Comparison of ENCODE assay signal across 16 mouse cellular contexts in genomic region chr3:51590207-51590892, GRCm38 (mm10). TPM values are rescaled to one million over a fixed set of nuclear protein-coding genes. Genes with fewer than 3 reads are reported as not detected.
DNase-seq lines count a peak whose midpoint lies in the region; ATAC-seq and TF ChIP-seq lines count a peak whose summit lies in the region.
"Had no signal": no experiment of that assay in that cellular context is flagged by ENCODE, and none has a peak within 500 bp of the region (broad histone marks: within the 10 kb centered on the region; RNA-seq: fewer than 3 reads in every experiment).

No protein-coding gene starts in this region.

- peak; percentile 89 for ATAC-seq in forebrain, embryonic 16.5 days
- peak; percentile 96 for ATAC-seq in midbrain, embryonic 13.5 days
- ATAC-seq in granulocyte monocyte progenitor cell, adult 5-6 weeks (replicated peaks; ENCODE audit: poor library complexity, severe bottlenecking), result no peak

- no peak overlapping the region for H3K4me3 ChIP-seq in forebrain, embryonic 16.5 days (replicated peaks; ENCODE audit: low read length)
- H3K4me3 ChIP-seq in midbrain, embryonic 13.5 days (replicated peaks), result peak overlapping the region; percentile 18
- H3K4me3 ChIP-seq: embryonic facial prominence, embryonic 13.5 days; megakaryocyte, embryonic 14.5 days had no signal

- H3K4me1 ChIP-seq in forebrain, embryonic 16.5 days (replicated peaks; ENCODE audit: control insufficient read depth, insufficient read depth, low read length), result 0 out of 2 replicates have a peak, but pooled peaks cover 2% of the 10 kb centered on the region
- peaks cover 14% of the 10 kb centered on the region for H3K4me1 ChIP-seq in midbrain, embryonic 13.5 days (replicated peaks)
- H3K4me1 ChIP-seq: embryonic facial prominence, embryonic 13.5 days had no signal

- H3K27ac ChIP-seq in forebrain, embryonic 16.5 days (ENCODE audit: low read length), result peak overlapping the region; percentile 2; the same call in 1 of the 2 replicates
- H3K27ac ChIP-seq in midbrain, embryonic 13.5 days, result peak overlapping the region; percentile 81
- H3K27ac ChIP-seq: embryonic facial prominence, embryonic 13.5 days; liver, embryonic 14.5 days had no signal

- H3K9me3 ChIP-seq in forebrain, embryonic 16.5 days (ENCODE audit: control insufficient read depth, low read length), result no peaks in the 10 kb centered on the region
- no peaks in the 10 kb centered on the region for H3K9me3 ChIP-seq in midbrain, embryonic 13.5 days
- H3K9me3 ChIP-seq: embryonic facial prominence, embryonic 13.5 days; G1E had no signal

- peak; percentile 82 for DNase-seq in ES-CJ7 (ENCODE audit: low read depth, low spot score)
- DNase-seq in brain, embryonic 14.5 days (ENCODE audit: low read depth), result peak; percentile 94
- DNase-seq in left cerebral cortex, adult 18-20 months (ENCODE audit: low spot score in 2 of 2), result no peak
- no peak for DNase-seq in urinary bladder, postnatal 25 days (ENCODE audit: low spot score)
- no peak for DNase-seq in urinary bladder, adult 18-20 months (ENCODE audit: low spot score in 2 of 2)
- DNase-seq: cerebellum, adult 11 months; gastrocnemius, postnatal 10 days; heart, postnatal 4 days; kidney, postnatal 36 days had no signal

- no peaks in the 10 kb centered on the region for H3K36me3 ChIP-seq in forebrain, embryonic 16.5 days (ENCODE audit: control insufficient read depth, insufficient read depth)
- no peaks in the 10 kb centered on the region for H3K36me3 ChIP-seq in midbrain, embryonic 13.5 days
- H3K36me3 ChIP-seq: embryonic facial prominence, embryonic 13.5 days; G1E had no signal

- no peaks in the 10 kb centered on the region for H3K27me3 ChIP-seq in forebrain, embryonic 16.5 days (replicated peaks; ENCODE audit: control insufficient read depth, insufficient read depth, low read length)
- H3K27me3 ChIP-seq in midbrain, embryonic 13.5 days, result no peaks in the 10 kb centered on the region
- H3K27me3 ChIP-seq: embryonic facial prominence, embryonic 13.5 days; megakaryocyte, embryonic 14.5 days had no signal

- no peak for TF ChIP-seq POLR2A in brain, embryonic 14.5 days (IDR thresholded peaks at IDR 0.05; ENCODE audit: borderline replicate concordance, extremely low read depth, insufficient read depth, insufficient read length, poor library complexity, severe bottlenecking)

- no peak overlapping the region for H3K9ac ChIP-seq in forebrain, embryonic 16.5 days (replicated peaks; ENCODE audit: low read depth, low read length)
- H3K9ac ChIP-seq in midbrain, embryonic 13.5 days (replicated peaks), result 0 out of 2 replicates have a peak overlapping the region, but pooled peaks have one; percentile 8
- H3K9ac ChIP-seq: embryonic facial prominence, embryonic 13.5 days; liver, embryonic 14.5 days had no signal

- no peak for TF ChIP-seq CTCF in brain, embryonic 14.5 days (IDR thresholded peaks at IDR 0.05; ENCODE audit: borderline replicate concordance, extremely low read depth, insufficient read depth, insufficient read length)

- peak overlapping the region; percentile 32 for H3K4me2 ChIP-seq in forebrain, embryonic 16.5 days (ENCODE audit: low read length)
- peak overlapping the region; percentile 42 for H3K4me2 ChIP-seq in midbrain, embryonic 13.5 days (replicated peaks)
- H3K4me2 ChIP-seq: embryonic facial prominence, embryonic 13.5 days had no signal

- WGBS in forebrain, embryonic 16.5 days, result 16% methylated on average over 15 of the region's 15 CpGs
- WGBS in midbrain, embryonic 13.5 days, result 22% methylated on average over 15 of the region's 15 CpGs

RNA-seq across cellular contexts. Expression of gene Setd7, which starts 29.7 kb away (rescaled TPM):
- 15.3 and 15.7 TPM in 2 replicates for polyA plus RNA-seq in brain, embryonic 14.5 days (2012; rRNA removed)
- polyA plus RNA-seq in forebrain, embryonic 16.5 days (2015; fragmentation: Nextera tagmentation; extraction: Ambion mirVana), result 4.2 and 4.5 TPM in 2 replicates
- 4.6 TPM in 2 replicates for polyA plus RNA-seq in midbrain, embryonic 13.5 days (2015; fragmentation: Nextera tagmentation; extraction: Ambion mirVana)
- 100 to 1,000 TPM; 125 to 129 TPM for total RNA-seq in left cerebral cortex, adult 18-20 months (2021)
- total RNA-seq in granulocyte monocyte progenitor cell, adult 5-6 weeks (2014; fragmentation: Nextera tagmentation), result 37.3 and 41.6 TPM in 2 replicates
- 26.5 and 29.9 TPM in 2 replicates for total RNA-seq in granulocyte monocyte progenitor cell, adult 5-6 weeks (2017)

Comparison
In these comparisons a context has a peak if more than half of its experiments do, and no peak if none do; other contexts are left out.
1. DNase-seq: peak in ES-CJ7 (single experiment) and brain, embryonic 14.5 days (single experiment); none in left cerebral cortex, adult 18-20 months (0 of 2), urinary bladder, postnatal 25 days (single experiment) and urinary bladder, adult 18-20 months (0 of 2).